Comparison of ENCODE assay signal across 39 mouse cellular contexts in genomic region chr9:106641346-106641745, GRCm38 (mm10). TPM values are rescaled to one million over a fixed set of nuclear protein-coding genes. Genes with fewer than 3 reads are reported as not detected.
"Had no signal": no experiment of that assay in that cellular context is flagged by ENCODE, and none has a peak within 500 bp of the region (broad histone marks: within the 10 kb centered on the region; RNA-seq: fewer than 3 reads in every experiment).

No protein-coding gene starts in this region.

- H3K36me3 ChIP-seq: heart, embryonic 10.5 days; heart, embryonic 12.5 days; hindbrain, embryonic 12.5 days; intestine, embryonic 15.5 days; kidney, embryonic 15.5 days; limb, embryonic 13.5 days; limb, embryonic 15.5 days; liver, embryonic 12.5 days had no signal

- H3K27me3 ChIP-seq: hindbrain, embryonic 12.5 days; intestine, embryonic 15.5 days; kidney, embryonic 15.5 days; limb, embryonic 13.5 days; limb, embryonic 15.5 days had no signal

- DNase-seq: gastrocnemius, adult 2 months; gastrocnemius, postnatal 10 days; gastrocnemius, postnatal 25 days; heart, adult 18-20 months; heart, postnatal 10 days; heart, postnatal 4 days; kidney, adult 18-20 months; kidney, adult 9 months; kidney, postnatal 14 days; kidney, postnatal 4 days; layer of hippocampus, postnatal 36 days; left cerebral cortex, postnatal 4 days had no signal

- H3K4me3 ChIP-seq: gastrocnemius, adult 2 months; heart, embryonic 10.5 days; heart, embryonic 12.5 days; hindbrain, embryonic 10.5 days; hindbrain, embryonic 12.5 days; intestine, embryonic 15.5 days; kidney, embryonic 15.5 days; layer of hippocampus, adult 2 months; limb, embryonic 13.5 days; limb, embryonic 15.5 days; liver, embryonic 12.5 days had no signal

RNA-seq across cellular contexts. Expression of gene Grm2, which starts 14.5 kb away (rescaled TPM):
- total RNA-seq: gastrocnemius, adult 2 months; gastrocnemius, postnatal 25 days; gastrocnemius, postnatal 4 days; granulocyte monocyte progenitor cell, adult 5-6 weeks; heart, adult 18-20 months; heart, adult 8-10 months; heart, postnatal 10 days; heart, postnatal 25 days; heart, postnatal 4 days; liver, adult 2 months had no signal
- polyA plus RNA-seq: heart, embryonic 12.5 days; heart, embryonic 14.5 days; heart, embryonic 16.5 days; inflammation-experienced regulatory T-cells, adult 6 months; intestine, embryonic 15.5 days; intestine, postnatal 0 days; kidney, embryonic 15.5 days; kidney, postnatal 0 days; limb, embryonic 13.5 days; liver, adult 2 months; liver, embryonic 12.5 days; liver, embryonic 14.5 days had no signal

RNA-seq across cellular contexts. Expression of gene Iqcf6, which starts 15.0 kb away (rescaled TPM):
- total RNA-seq: gastrocnemius, adult 2 months; gastrocnemius, postnatal 10 days; gastrocnemius, postnatal 25 days; gastrocnemius, postnatal 4 days; granulocyte monocyte progenitor cell, adult 5-6 weeks; heart, adult 18-20 months; heart, adult 8-10 months; heart, postnatal 10 days; heart, postnatal 25 days; heart, postnatal 4 days; layer of hippocampus, adult 2 months; layer of hippocampus, postnatal 10 days; layer of hippocampus, postnatal 36 days; left cerebral cortex, adult 18-20 months; left cerebral cortex, postnatal 14 days; left cerebral cortex, postnatal 4 days; liver, adult 2 months had no signal
- polyA plus RNA-seq: heart, embryonic 10.5 days; heart, embryonic 12.5 days; heart, embryonic 14.5 days; heart, embryonic 16.5 days; hindbrain, embryonic 10.5 days; hindbrain, embryonic 12.5 days; hindbrain, embryonic 14.5 days; hindbrain, embryonic 16.5 days; inflammation-experienced regulatory T-cells, adult 6 months; intestine, embryonic 15.5 days; intestine, postnatal 0 days; kidney, embryonic 15.5 days; kidney, postnatal 0 days; limb, embryonic 11.5 days; limb, embryonic 13.5 days; limb, embryonic 15.5 days; liver, adult 2 months; liver, embryonic 12.5 days; liver, embryonic 14.5 days had no signal
